8 mouse cellular contexts compared by ENCODE assay signal in the genomic region with DNA sequence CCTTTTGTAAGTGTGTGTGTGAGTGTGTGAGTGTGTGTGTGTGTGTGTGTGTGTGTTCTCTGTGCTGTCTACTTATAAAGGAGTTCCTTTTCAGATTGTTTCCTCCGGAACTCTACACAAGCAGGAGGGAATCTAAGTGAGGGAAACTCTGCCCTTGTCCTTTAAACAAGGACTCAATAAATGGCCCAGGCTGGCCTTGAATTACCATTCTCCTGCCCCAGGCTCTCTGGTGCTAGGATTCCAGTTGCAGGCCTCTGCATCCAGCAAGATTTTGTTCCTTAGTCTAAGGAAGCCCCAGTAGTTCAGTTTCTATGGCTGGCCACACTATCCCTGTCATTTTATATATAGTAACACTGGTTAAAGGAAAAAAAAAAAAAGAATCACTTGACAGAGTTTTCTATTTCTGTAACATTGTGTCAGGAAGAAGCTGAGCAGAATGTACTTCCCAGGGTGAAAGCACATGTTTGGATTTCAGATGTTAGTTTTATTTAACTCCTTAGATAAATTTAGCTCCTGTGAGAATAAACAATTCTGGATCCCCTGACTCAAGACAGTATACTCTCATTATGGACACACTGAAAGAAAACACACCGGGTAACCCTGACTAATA. TPM values are rescaled to one million over a fixed set of nuclear protein-coding genes. Genes with fewer than 3 reads are reported as not detected.
DNase-seq lines count a peak whose midpoint lies in the region; ATAC-seq lines count a peak whose summit lies in the region.

No protein-coding gene starts in this region.

- peak overlapping the region; percentile 41; the same call in 1 of the 2 replicates for H3K27ac ChIP-seq in lung, embryonic 15.5 days
- no peak overlapping the region for H3K27ac ChIP-seq in forebrain, embryonic 12.5 days
- H3K27ac ChIP-seq in limb, embryonic 11.5 days (replicated peaks; ENCODE audit: low read depth, low read length) = no peak overlapping the region
- H3K27ac ChIP-seq in stomach, embryonic 14.5 days (ENCODE audit: low read length) = peak overlapping the region; percentile 24; the same call in 1 of the 2 replicates

- no peak for ATAC-seq in lung, embryonic 15.5 days (ENCODE audit: borderline replicate concordance, extremely low read depth, low FRiP score, low TSS enrichment)
- ATAC-seq in forebrain, embryonic 12.5 days (ENCODE audit: low FRiP score) = no peak
- no peak for ATAC-seq in limb, embryonic 11.5 days (ENCODE audit: insufficient number of reproducible peaks, low FRiP score, low TSS enrichment, low read depth)
- ATAC-seq in stomach, embryonic 14.5 days (ENCODE audit: insufficient number of reproducible peaks, insufficient read depth, low FRiP score, low read depth) = no peak

- H3K27me3 ChIP-seq in lung, embryonic 15.5 days = peaks cover 2% of the 10 kb centered on the region; the same call in 1 of the 2 replicates
- H3K27me3 ChIP-seq in forebrain, embryonic 12.5 days = peaks cover 25% of the 10 kb centered on the region
- H3K27me3 ChIP-seq in limb, embryonic 11.5 days (ENCODE audit: control insufficient read depth, insufficient read depth, low read length) = peaks cover 6% of the 10 kb centered on the region; the same call in 1 of the 2 replicates
- H3K27me3 ChIP-seq in stomach, embryonic 14.5 days (ENCODE audit: control insufficient read depth, insufficient read depth, low read length) = no peaks in the 10 kb centered on the region

- peaks cover 14% of the 10 kb centered on the region for H3K4me1 ChIP-seq in lung, embryonic 15.5 days
- H3K4me1 ChIP-seq in forebrain, embryonic 12.5 days = peaks cover 14% of the 10 kb centered on the region
- peaks cover 6% of the 10 kb centered on the region; the same call in 1 of the 2 replicates for H3K4me1 ChIP-seq in limb, embryonic 11.5 days (ENCODE audit: control insufficient read depth, insufficient read depth, low read length)
- H3K4me1 ChIP-seq in stomach, embryonic 14.5 days (ENCODE audit: control insufficient read depth, insufficient read depth, low read length) = no peaks in the 10 kb centered on the region

- H3K9me3 ChIP-seq in lung, embryonic 15.5 days = no peaks in the 10 kb centered on the region
- no peaks in the 10 kb centered on the region for H3K9me3 ChIP-seq in forebrain, embryonic 12.5 days
- H3K9me3 ChIP-seq in limb, embryonic 11.5 days (ENCODE audit: control insufficient read depth, low read length) = no peaks in the 10 kb centered on the region
- no peaks in the 10 kb centered on the region for H3K9me3 ChIP-seq in stomach, embryonic 14.5 days (ENCODE audit: control insufficient read depth, low read depth, low read length)

- no peaks in the 10 kb centered on the region for H3K36me3 ChIP-seq in lung, embryonic 15.5 days
- no peaks in the 10 kb centered on the region for H3K36me3 ChIP-seq in forebrain, embryonic 12.5 days (replicated peaks)
- no peaks in the 10 kb centered on the region for H3K36me3 ChIP-seq in limb, embryonic 11.5 days (ENCODE audit: control insufficient read depth, insufficient read depth, low read length)
- no peaks in the 10 kb centered on the region for H3K36me3 ChIP-seq in stomach, embryonic 14.5 days (ENCODE audit: control insufficient read depth, insufficient read depth, low read length)

- DNase-seq in lung, postnatal 36 days = no peak
- no peak for DNase-seq in limb, embryonic 11.5 days (ENCODE audit: low spot score)
- no peak for DNase-seq in urinary bladder, adult 18-20 months (ENCODE audit: low spot score in 2 of 2)
- DNase-seq in lung, postnatal 25 days (ENCODE audit: low spot score) = no peak
- no peak for DNase-seq in spleen, postnatal 10 days (ENCODE audit: low spot score in 2 of 2)

- peak overlapping the region; percentile 78 for H3K9ac ChIP-seq in lung, embryonic 15.5 days
- no peak overlapping the region for H3K9ac ChIP-seq in forebrain, embryonic 12.5 days
- 0 out of 2 replicates have a peak overlapping the region, but pooled peaks have one; percentile 5 for H3K9ac ChIP-seq in limb, embryonic 11.5 days (ENCODE audit: low read length)
- H3K9ac ChIP-seq in stomach, embryonic 14.5 days (replicated peaks; ENCODE audit: low read depth, low read length) = no peak overlapping the region

- WGBS in lung, embryonic 15.5 days = 32% methylated on average over 2 of the region's 2 CpGs
- 62% methylated on average over 2 of the region's 2 CpGs for WGBS in forebrain, embryonic 12.5 days
- 48% methylated on average over 2 of the region's 2 CpGs for WGBS in limb, embryonic 11.5 days
- 30% methylated on average over 2 of the region's 2 CpGs for WGBS in stomach, embryonic 14.5 days

- H3K4me3 ChIP-seq in lung, embryonic 15.5 days = peak overlapping the region; percentile 74
- H3K4me3 ChIP-seq in forebrain, embryonic 12.5 days (replicated peaks) = no peak overlapping the region; the same call in 1 of the 2 replicates
- H3K4me3 ChIP-seq in limb, embryonic 11.5 days (ENCODE audit: low read depth, low read length) = no peak overlapping the region
- H3K4me3 ChIP-seq in stomach, embryonic 14.5 days (ENCODE audit: low read depth, low read length) = peak overlapping the region; percentile 55

- peak overlapping the region; percentile 93 for H3K4me2 ChIP-seq in lung, embryonic 15.5 days
- peak overlapping the region; percentile 90 for H3K4me2 ChIP-seq in forebrain, embryonic 12.5 days
- no peak overlapping the region; the same call in 1 of the 2 replicates for H3K4me2 ChIP-seq in limb, embryonic 11.5 days (ENCODE audit: low read depth, severe bottlenecking)
- peak overlapping the region; percentile 91 for H3K4me2 ChIP-seq in stomach, embryonic 14.5 days (replicated peaks; ENCODE audit: low read depth, low read length)

RNA-seq across cellular contexts. Expression of a gene that starts 1.5 kb away (rescaled TPM):
- 44.2 and 48.1 TPM in 2 replicates for polyA plus RNA-seq in lung, embryonic 15.5 days (2015; fragmentation: Nextera tagmentation; extraction: Ambion mirVana)
- polyA plus RNA-seq in forebrain, embryonic 12.5 days (2016; fragmentation: Nextera tagmentation; extraction: Ambion mirVana) = 37.9 TPM in 2 replicates
- 42.5 and 44.1 TPM in 2 replicates for polyA plus RNA-seq in limb, embryonic 11.5 days (2014; fragmentation: Nextera tagmentation; extraction: Ambion mirVana)
- polyA plus RNA-seq in stomach, embryonic 14.5 days (2014; fragmentation: Nextera tagmentation; extraction: Ambion mirVana) = 144 and 153 TPM in 2 replicates

RNA-seq across cellular contexts. Expression of a gene that starts 42.3 kb away (rescaled TPM):
- 50.8 and 51.4 TPM in 2 replicates for polyA plus RNA-seq in lung, embryonic 15.5 days (2015; fragmentation: Nextera tagmentation; extraction: Ambion mirVana)
- 33.0 and 35.7 TPM in 2 replicates for polyA plus RNA-seq in forebrain, embryonic 12.5 days (2016; fragmentation: Nextera tagmentation; extraction: Ambion mirVana)
- 36.5 and 40.2 TPM in 2 replicates for polyA plus RNA-seq in limb, embryonic 11.5 days (2014; fragmentation: Nextera tagmentation; extraction: Ambion mirVana)
- 53.2 and 54.2 TPM in 2 replicates for polyA plus RNA-seq in stomach, embryonic 14.5 days (2014; fragmentation: Nextera tagmentation; extraction: Ambion mirVana)

Comparison
In these comparisons a context has a peak if more than half of its experiments do, and no peak if none do; other contexts are left out.
1. H3K27ac ChIP-seq: peak in lung, embryonic 15.5 days (single experiment) and stomach, embryonic 14.5 days (single experiment); none in forebrain, embryonic 12.5 days (single experiment) and limb, embryonic 11.5 days (single experiment).
2. H3K4me3 ChIP-seq: peak in lung, embryonic 15.5 days (single experiment) and stomach, embryonic 14.5 days (single experiment); none in forebrain, embryonic 12.5 days (single experiment) and limb, embryonic 11.5 days (single experiment).
3. H3K9ac ChIP-seq: peak in lung, embryonic 15.5 days (single experiment) and limb, embryonic 11.5 days (single experiment); none in forebrain, embryonic 12.5 days (single experiment) and stomach, embryonic 14.5 days (single experiment).